In genomic region chr7:25030032-25030753, GRCm38 (mm10) we compare ENCODE assay signal across 8 mouse cellular contexts. TPM values are rescaled to one million over a fixed set of nuclear protein-coding genes. Genes with fewer than 3 reads are reported as not detected.
DNase-seq lines count a peak whose midpoint lies in the region; ATAC-seq and TF ChIP-seq lines count a peak whose summit lies in the region.

No protein-coding gene starts in this region.

- no peaks in the 10 kb centered on the region for H3K4me1 ChIP-seq in kidney, adult 2 months (ENCODE audit: control insufficient read depth, insufficient read depth, low read length)
- H3K4me1 ChIP-seq in lung, embryonic 16.5 days (replicated peaks; ENCODE audit: control insufficient read depth, insufficient read depth, low read length): no peaks in the 10 kb centered on the region

- no peaks in the 10 kb centered on the region for H3K79me2 ChIP-seq in C2C12 (ENCODE audit: control insufficient read depth, insufficient read depth)

- H3K79me3 ChIP-seq in C2C12 (ENCODE audit: low read depth): no peaks in the 10 kb centered on the region

- H3K9ac ChIP-seq in lung, embryonic 16.5 days (ENCODE audit: low read length): no peak overlapping the region

- 40% methylated on average over 5 of the region's 5 CpGs for WGBS in kidney, adult 2 months
- 43% methylated on average over 5 of the region's 5 CpGs for WGBS in lung, embryonic 16.5 days

- peak; percentile 68 for ATAC-seq in lung, embryonic 16.5 days (ENCODE audit: low read depth)

- H3K27me3 ChIP-seq in C2C12 (ENCODE audit: control insufficient read depth, insufficient read depth, insufficient read length): no peaks in the 10 kb centered on the region
- H3K27me3 ChIP-seq in kidney, adult 2 months (replicated peaks; ENCODE audit: control insufficient read depth, insufficient read depth, low read length): no peaks in the 10 kb centered on the region
- H3K27me3 ChIP-seq in lung, embryonic 16.5 days (ENCODE audit: control insufficient read depth, insufficient read depth, low read depth, low read length): no peaks in the 10 kb centered on the region

- no peak for TF ChIP-seq POLR2A in kidney, adult 2 months (IDR thresholded peaks at IDR 0.05; ENCODE audit: low read depth, low read length)

- H3K27ac ChIP-seq in kidney, adult 2 months (ENCODE audit: insufficient read depth, low read depth, low read length): no peak overlapping the region
- H3K27ac ChIP-seq in lung, embryonic 16.5 days (ENCODE audit: low read length): no peak overlapping the region

- H3ac ChIP-seq in C2C12 (ENCODE audit: control insufficient read depth, insufficient read length, low read depth): no peak overlapping the region

- no peaks in the 10 kb centered on the region for H3K36me3 ChIP-seq in C2C12 (ENCODE audit: control insufficient read depth, insufficient read depth)
- no peaks in the 10 kb centered on the region for H3K36me3 ChIP-seq in kidney, adult 2 months (ENCODE audit: control insufficient read depth, insufficient read depth, low read length)
- H3K36me3 ChIP-seq in lung, embryonic 16.5 days (ENCODE audit: control insufficient read depth, insufficient read depth, low read length): peaks cover 3% of the 10 kb centered on the region; the same call in 1 of the 2 replicates

- no peak overlapping the region for H3K4me3 ChIP-seq in C2C12 (ENCODE audit: insufficient read depth, poor library complexity, severe bottlenecking)
- H3K4me3 ChIP-seq in kidney, adult 2 months (ENCODE audit: insufficient read depth, low read depth, low read length): no peak overlapping the region
- H3K4me3 ChIP-seq in lung, embryonic 16.5 days (ENCODE audit: low read length): no peak overlapping the region

- peak; percentile 47 for TF ChIP-seq CTCF in C2C12 (IDR thresholded peaks at IDR 0.05; ENCODE audit: control insufficient read depth, insufficient read depth, insufficient read length)
- TF ChIP-seq CTCF in kidney, adult 2 months (conservative IDR thresholded peaks at IDR 0.05; ENCODE audit: insufficient read depth, insufficient read length, low read depth, low read length): peak; percentile 75

- H3K4me2 ChIP-seq in lung, embryonic 16.5 days (ENCODE audit: low read depth, low read length): no peak overlapping the region

- peak; percentile 41 for DNase-seq in Muller cell, postnatal 12 days (ENCODE audit: inconsistent ontology term)
- peak; percentile 89 to 95 for DNase-seq in cerebellum, postnatal 14 days
- peak; percentile 72 for DNase-seq in gastrocnemius, adult 18-20 months (ENCODE audit: low spot score)
- peak; percentile 68 for DNase-seq in kidney, adult 2 months
- peak; percentile 68 for DNase-seq in retina, adult 2 months (ENCODE audit: low read depth, low spot score)
- peak; percentile 61 to 72 for DNase-seq in thymus, postnatal 36 days

- no peaks in the 10 kb centered on the region for H3K9me3 ChIP-seq in lung, embryonic 16.5 days (ENCODE audit: control insufficient read depth, low read length)

TF ChIP-seq in C2C12, 6 proteins besides CTCF, POLR2A, EP300 and RAD21:
- TF ChIP-seq FOSL1 (IDR thresholded peaks at IDR 0.05; ENCODE audit: insufficient read depth, low read length, poor library complexity, severe bottlenecking) (no peak), MYOG (IDR thresholded peaks at IDR 0.05; ENCODE audit: control insufficient read depth, extremely low read depth, insufficient read length) (no peak), CEBPB (IDR thresholded peaks at IDR 0.05; ENCODE audit: low read depth) (no peak), MAX (IDR thresholded peaks at IDR 0.05) (no peak), MYOD1 (IDR thresholded peaks at IDR 0.05; ENCODE audit: control insufficient read depth, insufficient read length, low read depth) (no peak), USF1 (IDR thresholded peaks at IDR 0.05; ENCODE audit: low read depth) (no peak)

RNA-seq across cellular contexts. Expression of gene Atp1a3, which starts 24.4 kb away (rescaled TPM):
- 0.22 TPM for polyA plus RNA-seq in C2C12 (2012; fragmentation: generic; extraction: Trizol)
- total RNA-seq in gastrocnemius, adult 18-20 months (2021): under 1 TPM; 0.17 to 0.23 TPM
- polyA plus RNA-seq in kidney, adult 2 months (2012; rRNA removed): 1.4 and 1.8 TPM in 2 replicates
- polyA plus RNA-seq in lung, embryonic 16.5 days (2015; fragmentation: Nextera tagmentation; extraction: Ambion mirVana): 1.0 and 2.1 TPM in 2 replicates

RNA-seq across cellular contexts. Expression of gene Grik5, which starts 42.0 kb away (rescaled TPM):
- 9.8 TPM for polyA plus RNA-seq in C2C12 (2012; fragmentation: generic; extraction: Trizol)
- 1 to 10 TPM; 1.7 to 2.7 TPM for total RNA-seq in gastrocnemius, adult 18-20 months (2021)
- polyA plus RNA-seq in kidney, adult 2 months (2012; rRNA removed): 17.1 and 24.3 TPM in 2 replicates
- polyA plus RNA-seq in lung, embryonic 16.5 days (2015; fragmentation: Nextera tagmentation; extraction: Ambion mirVana): 3.5 and 3.6 TPM in 2 replicates

RNA-seq across cellular contexts. Expression of gene Zfp574, which starts 42.2 kb away (rescaled TPM):
- 15.5 TPM for polyA plus RNA-seq in C2C12 (2012; fragmentation: generic; extraction: Trizol)
- 1 to 10 TPM; 7.5 to 7.7 TPM for total RNA-seq in gastrocnemius, adult 18-20 months (2021)
- polyA plus RNA-seq in kidney, adult 2 months (2012; rRNA removed): 20.6 and 27.0 TPM in 2 replicates
- 28.9 and 30.5 TPM in 2 replicates for polyA plus RNA-seq in lung, embryonic 16.5 days (2015; fragmentation: Nextera tagmentation; extraction: Ambion mirVana)

RNA-seq across cellular contexts. Expression of gene Rabac1, which starts 57.6 kb away (rescaled TPM):
- 208 TPM for polyA plus RNA-seq in C2C12 (2012; fragmentation: generic; extraction: Trizol)
- 100 to 1,000 TPM; 222 to 264 TPM for total RNA-seq in gastrocnemius, adult 18-20 months (2021)
- 549 and 618 TPM in 2 replicates for polyA plus RNA-seq in kidney, adult 2 months (2012; rRNA removed)
- 180 and 202 TPM in 2 replicates for polyA plus RNA-seq in lung, embryonic 16.5 days (2015; fragmentation: Nextera tagmentation; extraction: Ambion mirVana)

Comparison
In these comparisons a context has a peak if more than half of its experiments do, and no peak if none do; other contexts are left out.
1. DNase-seq: peak in every context shown above with its lines; median percentile 92 in cerebellum, postnatal 14 days; 72 in gastrocnemius, adult 18-20 months; 68 in kidney, adult 2 months; 68 in retina, adult 2 months; 66 in thymus, postnatal 36 days; 41 in Muller cell, postnatal 12 days.